Mouse (Mus musculus): ENCODE results near the gene Olfr944.

The Olfr944 gene

DNA sequence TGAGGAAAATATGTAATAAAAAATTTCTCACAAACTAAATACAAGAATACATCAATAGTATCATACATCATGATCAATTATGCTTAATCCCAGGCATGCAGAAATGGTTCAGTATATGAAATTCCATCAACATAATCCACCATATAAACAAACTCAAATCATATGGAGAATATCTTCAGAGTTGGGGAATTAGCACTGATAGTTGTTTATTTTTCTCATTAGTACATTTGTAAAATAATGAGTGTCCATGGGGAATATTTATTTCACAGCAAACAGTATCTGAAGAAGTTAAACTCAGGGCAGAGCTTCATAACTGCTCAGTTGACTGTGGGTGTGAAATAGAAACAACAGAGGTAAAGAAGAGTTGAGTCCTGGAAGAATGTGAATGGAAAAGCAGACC, at the start of gene Olfr944:
Gene Olfr944, plus strand, starts transcription at position 301 of the 400 bp plus-strand sequence.
- DNase-seq = no peak

DNA sequence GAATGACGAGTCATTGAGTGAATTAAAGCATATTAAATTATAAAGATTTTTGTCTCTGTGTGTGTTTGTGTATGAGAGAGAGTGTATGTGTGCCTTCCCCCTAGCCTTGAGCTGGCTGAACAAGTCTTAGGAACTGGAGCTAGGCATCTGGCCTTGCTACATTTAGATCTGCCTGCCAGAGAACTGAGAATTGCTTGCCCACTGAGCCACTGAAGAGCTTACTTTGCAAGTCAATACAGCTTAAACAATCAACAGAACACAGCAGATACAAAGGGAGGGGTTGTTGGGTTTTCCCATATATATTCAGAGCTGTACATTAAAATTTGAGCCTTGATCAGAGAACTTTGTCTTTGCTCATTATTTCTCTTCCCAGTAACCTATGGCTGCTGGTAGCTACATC, 49.3 kb upstream of the Olfr944 start:
- DNase-seq = no peak

DNA sequence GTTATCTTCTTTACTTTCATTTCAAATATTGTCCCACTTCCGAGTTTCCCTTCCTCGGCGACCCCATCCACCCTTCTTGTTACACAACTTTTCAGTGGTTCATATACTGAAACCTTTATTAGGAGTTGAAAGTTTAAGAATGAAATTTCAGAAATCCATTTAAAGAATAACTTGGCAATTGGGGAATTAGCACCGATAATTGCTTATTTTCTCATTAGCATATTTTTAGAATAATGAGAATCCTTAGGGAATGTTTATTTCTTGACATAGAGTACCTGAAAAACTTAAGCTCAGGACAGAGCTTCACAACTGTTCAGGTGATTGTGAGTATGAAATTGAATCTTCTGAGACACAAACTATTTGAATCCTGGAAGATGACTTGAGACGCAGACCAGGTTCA, 35.7 kb upstream of the Olfr944 start, which contains the start of gene Olfr943:
Gene Olfr943, plus strand, starts transcription at position 301 of the 400 bp plus-strand sequence.
- DNase-seq = no peak

DNA sequence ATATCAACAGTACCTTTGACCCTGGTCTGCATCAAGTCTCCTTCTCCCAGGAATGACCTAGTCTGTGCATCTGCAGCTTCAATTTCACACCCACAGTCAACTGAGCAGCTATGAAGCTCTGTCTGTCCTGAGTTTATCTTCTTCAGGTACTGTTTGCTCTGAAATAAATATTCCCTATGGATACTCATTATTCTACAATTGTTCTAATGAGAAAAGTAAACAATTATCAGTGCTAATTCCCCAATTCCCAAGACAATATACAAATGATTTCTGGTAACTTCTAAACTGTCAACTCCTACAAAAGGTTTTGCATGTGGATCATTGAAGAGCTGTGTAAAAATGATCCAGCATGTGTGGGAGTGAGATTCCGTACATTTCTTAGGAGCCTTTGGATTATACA, 48.2 kb downstream of the Olfr944 start, which contains the start of gene Olfr1537:
Gene Olfr1537, minus strand, starts transcription at position 101 of the 400 bp plus-strand sequence.
- DNase-seq = no peak

Measured in cerebellum, postnatal 25 days (tissue).